Mouse (Mus musculus): ENCODE results near the gene Gm20908.
"Not testable (repeated sequence)": the region's sequence is repeated elsewhere in the genome, so short reads cannot be mapped to it uniquely, and the experiment has no call there.

Gm20908 gene

GRCm38 (mm10) chrY:64472966-64473365 is at the start of gene Gm20908:
Gm20908 (plus strand) TSS chrY:64473266.
- DNase-seq (ENCODE audit: low spot score in 2 of 2) = not testable (repeated sequence)
